Mouse (Mus musculus) kidney, adult 2 months (tissue): ENCODE measurements around the gene Cog2. TPM values are rescaled to one million over a fixed set of nuclear protein-coding genes. Genes with fewer than 3 reads are reported as not detected.
A peak's percentile ranks its signal among the peaks of the same experiment; 100 is the strongest.

Experiments used
- DNase-seq: peaks from one replicate; pipeline ENCODE4 v3.0.0; 2021
- H3K27ac ChIP-seq: fragments of 200-500 bp; 2 replicates; pipeline ENCODE4 v1.5.1; 2012; ENCODE audit warnings: low read depth, low read length, control low read depth, inconsistent platforms; ENCODE audit not compliant: insufficient read depth
- H3K27me3 ChIP-seq: fragments of 200-500 bp; replicated peaks from 2 replicates; pipeline ENCODE4 v1.6.1; 2012; ENCODE audit warnings: mild to moderate bottlenecking, moderate library complexity, low read length, inconsistent platforms; ENCODE audit not compliant: control insufficient read depth, insufficient read depth
- H3K36me3 ChIP-seq: fragments of 200-500 bp; 2 replicates; pipeline ENCODE4 v1.6.1; 2012; ENCODE audit warnings: mild to moderate bottlenecking, moderate library complexity, low read length, inconsistent platforms; ENCODE audit not compliant: control insufficient read depth, insufficient read depth
- H3K4me1 ChIP-seq: fragments of 200-500 bp; 2 replicates; pipeline ENCODE4 v1.6.1; 2011; ENCODE audit warnings: low read length; ENCODE audit not compliant: control insufficient read depth, insufficient read depth
- H3K4me3 ChIP-seq: fragments of 200-500 bp; 2 replicates; pipeline ENCODE4 v1.5.1; 2011; ENCODE audit warnings: mild to moderate bottlenecking, low read depth, low read length, control low read depth; ENCODE audit not compliant: insufficient read depth
- CTCF ChIP-seq: fragments of 200-500 bp; conservative IDR thresholded peaks from 2 replicates; pipeline ENCODE4 v1.5.1; 2011; ENCODE audit warnings: low read depth, mild to moderate bottlenecking, control low read depth, low read length, moderate library complexity, mixed read lengths; ENCODE audit not compliant: insufficient read depth, insufficient read length
- POLR2A ChIP-seq: fragments of 200-500 bp; IDR thresholded peaks from one replicate; pipeline ENCODE4 v1.6.1; 2011; ENCODE audit warnings: low read depth, low read length, control low read depth
- WGBS: fragments of 180-500 bp; shearing (Covaris S2); methylation state at CpG from one replicate; pipeline ENCODE4 v1.1.7; 2018; 5-methylcytosine and 5-hydroxymethylcytosine counted together
- polyA plus RNA-seq: library from polyadenylated mRNA; depleted of rRNA; stranded (reverse); fragments of >200 nt; gene quantifications from 2 replicates; pipeline ENCODE4 v1.2.3, GENCODE M21; 2012

The Cog2 gene
- polyA plus RNA-seq, 1 experiment: 21.2 TPM

GRCm38 (mm10) chr8:124516039-124516438 is 4.5 kb upstream of the Cog2 start:
- H3K4me3 ChIP-seq: no peak overlapping the region
- no peak for TF ChIP-seq CTCF
- no peak for TF ChIP-seq POLR2A
- H3K4me1 ChIP-seq: no peaks in the 10 kb centered on the region
- 68% methylated on average over 3 of the region's 3 CpGs for WGBS
- no peak overlapping the region for H3K27ac ChIP-seq
- no peaks in the 10 kb centered on the region for H3K36me3 ChIP-seq
- no peak for DNase-seq
- no peaks in the 10 kb centered on the region for H3K27me3 ChIP-seq

GRCm38 (mm10) chr8:124516525-124516924 is 4.0 kb upstream of the Cog2 start:
- TF ChIP-seq CTCF: no peak
- TF ChIP-seq POLR2A: no peak
- 55% methylated on average over 6 of the region's 6 CpGs for WGBS

GRCm38 (mm10) chr8:124517142-124517541 is 3.4 kb upstream of the Cog2 start:
- H3K27me3 ChIP-seq: no peaks in the 10 kb centered on the region
- WGBS: 71% methylated on average over 6 of the region's 6 CpGs
- no peak overlapping the region for H3K27ac ChIP-seq
- TF ChIP-seq CTCF (no peak), POLR2A (no peak)
- H3K4me1 ChIP-seq: peaks cover 9% of the 10 kb centered on the region; the same call in 1 of the 2 replicates
- no peak for DNase-seq
- no peaks in the 10 kb centered on the region for H3K36me3 ChIP-seq
- H3K4me3 ChIP-seq: no peak overlapping the region

More at GRCm38 (mm10) chr8:124516525-124516924, 4.0 kb upstream of the Cog2 start:
- no peak for DNase-seq
- Histone ChIP-seq H3K4me3 (no peak overlapping the region), H3K27ac (no peak overlapping the region), H3K4me1 (peaks cover 3% of the 10 kb centered on the region; the same call in 1 of the 2 replicates), H3K27me3 (no peaks in the 10 kb centered on the region), H3K36me3 (no peaks in the 10 kb centered on the region)

- Histone ChIP-seq H3K4me3 (no peak overlapping the region), H3K36me3 (no peaks in the 10 kb centered on the region; the same call in 1 of the 2 replicates), H3K27ac (no peak overlapping the region), H3K27me3 (no peaks in the 10 kb centered on the region), H3K4me1 (peaks cover 10% of the 10 kb centered on the region; the same call in 1 of the 2 replicates)
- 62% methylated on average over 6 of the region's 6 CpGs for WGBS
- peak; percentile 80 for DNase-seq
- TF ChIP-seq CTCF: no peak
Observed at GRCm38 (mm10) chr8:124521946-124522345, 1.4 kb downstream of the Cog2 start.

GRCm38 (mm10) chr8:124526261-124526660 is 5.7 kb downstream of the Cog2 start:
- H3K27me3 ChIP-seq: no peaks in the 10 kb centered on the region
- no peak for DNase-seq
- H3K4me1 ChIP-seq: peaks cover 9% of the 10 kb centered on the region; the same call in 1 of the 2 replicates
- no peak for TF ChIP-seq CTCF
- no peak for TF ChIP-seq POLR2A
- WGBS: 86% methylated on average over 11 of the region's 11 CpGs
- H3K36me3 ChIP-seq: no peaks in the 10 kb centered on the region; the same call in 1 of the 2 replicates
- no peak overlapping the region for H3K27ac ChIP-seq
- H3K4me3 ChIP-seq: no peak overlapping the region

GRCm38 (mm10) chr8:124530076-124530475 is 9.5 kb downstream of the Cog2 start:
- H3K36me3 ChIP-seq: peaks cover 1% of the 10 kb centered on the region; the same call in 1 of the 2 replicates
- no peak overlapping the region for H3K27ac ChIP-seq
- no peaks in the 10 kb centered on the region for H3K27me3 ChIP-seq
- DNase-seq: peak; percentile 42
- no peaks in the 10 kb centered on the region for H3K4me1 ChIP-seq
- WGBS: 62% methylated on average over 14 of the region's 14 CpGs
- TF ChIP-seq CTCF (no peak), POLR2A (no peak)
- H3K4me3 ChIP-seq: no peak overlapping the region

GRCm38 (mm10) chr8:124530556-124530955 is 10.0 kb downstream of the Cog2 start:
- H3K4me3 ChIP-seq: no peak overlapping the region
- no peak for DNase-seq

GRCm38 (mm10) chr8:124530996-124531395 is 10.4 kb downstream of the Cog2 start:
- Histone ChIP-seq H3K4me3 (no peak overlapping the region), H3K36me3 (peaks cover 1% of the 10 kb centered on the region; the same call in 1 of the 2 replicates), H3K27me3 (no peaks in the 10 kb centered on the region), H3K27ac (no peak overlapping the region), H3K4me1 (no peaks in the 10 kb centered on the region)
- DNase-seq: no peak
- no peak for TF ChIP-seq POLR2A
- TF ChIP-seq CTCF: no peak
- 74% methylated on average over 4 of the region's 4 CpGs for WGBS

More at GRCm38 (mm10) chr8:124530556-124530955, 10.0 kb downstream of the Cog2 start:
- Histone ChIP-seq H3K36me3 (peaks cover 1% of the 10 kb centered on the region; the same call in 1 of the 2 replicates), H3K27me3 (no peaks in the 10 kb centered on the region), H3K27ac (no peak overlapping the region), H3K4me1 (no peaks in the 10 kb centered on the region)
- WGBS: 89% methylated on average over 7 of the region's 7 CpGs
- TF ChIP-seq CTCF: no peak
